Mouse (Mus musculus) adrenal gland, adult (tissue): ENCODE measurements around the gene Naa20.

ENCODE experiments used
- DNase-seq, 2 experiments: peaks; one replicate each; pipeline ENCODE4 v3.0.0; 2022 to 2023; ENCODE audit warnings: low spot score in 1 of 2; ENCODE audit not compliant: inconsistent age in 2 of 2

The Naa20 gene

GRCm38 (mm10) chr2:145901861-145902260, at the start of gene Naa20:
Gene Naa20, plus strand, starts transcription at chr2:145902099.
- no peak for DNase-seq

- DNase-seq, result no peak
Measured at GRCm38 (mm10) chr2:145855831-145856230, 46.1 kb upstream of the Naa20 start.

GRCm38 (mm10) chr2:145857864-145858263, 44.0 kb upstream of the Naa20 start:
- peak; percentile 34 to 73 for DNase-seq

GRCm38 (mm10) chr2:145859442-145859931, 42.4 kb upstream of the Naa20 start:
- peak in 1 of 2 experiments; percentile 67 for DNase-seq

GRCm38 (mm10) chr2:145859932-145860801, 41.7 kb upstream of the Naa20 start:
- peak; percentile 88 to 95 for DNase-seq

- DNase-seq, result peak in 1 of 2 experiments; percentile 70
Measured at GRCm38 (mm10) chr2:145861193-145862123, 40.4 kb upstream of the Naa20 start.

GRCm38 (mm10) chr2:145862206-145862817, 39.6 kb upstream of the Naa20 start:
- peak in 1 of 2 experiments; percentile 48 for DNase-seq

GRCm38 (mm10) chr2:145865344-145865743, 36.6 kb upstream of the Naa20 start:
- no peak for DNase-seq

GRCm38 (mm10) chr2:145866238-145866637, 35.7 kb upstream of the Naa20 start:
- no peak for DNase-seq

- no peak for DNase-seq
Measured at GRCm38 (mm10) chr2:145866695-145867449, 35.0 kb upstream of the Naa20 start.

GRCm38 (mm10) chr2:145871308-145871707, 30.6 kb upstream of the Naa20 start:
- no peak for DNase-seq

- DNase-seq, result no peak
Measured at GRCm38 (mm10) chr2:145872099-145872498, 29.8 kb upstream of the Naa20 start.

GRCm38 (mm10) chr2:145873953-145874352, 27.9 kb upstream of the Naa20 start:
- no peak for DNase-seq

GRCm38 (mm10) chr2:145874879-145875482, 26.9 kb upstream of the Naa20 start:
- DNase-seq, result no peak

- DNase-seq, result no peak
Measured at GRCm38 (mm10) chr2:145877191-145877590, 24.7 kb upstream of the Naa20 start.

GRCm38 (mm10) chr2:145880887-145881747, 20.8 kb upstream of the Naa20 start:
- peak in 1 of 2 experiments; percentile 37 for DNase-seq

GRCm38 (mm10) chr2:145881932-145882331, 20.0 kb upstream of the Naa20 start:
- peak in 1 of 2 experiments; percentile 41 for DNase-seq

GRCm38 (mm10) chr2:145882398-145882797, 19.5 kb upstream of the Naa20 start:
- peak in 1 of 2 experiments; percentile 44 for DNase-seq
